ENCODE assay signal across 22 mouse cellular contexts in genomic region chr17:67506466-67506865, GRCm38 (mm10).
A peak's percentile ranks its signal among the peaks of the same experiment; 100 is the strongest.
DNase-seq lines count a peak whose midpoint lies in the region; ATAC-seq and TF ChIP-seq lines count a peak whose summit lies in the region.
"Had no signal": no experiment of that assay in that cellular context is flagged by ENCODE, and none has a peak within 500 bp of the region (broad histone marks: within the 10 kb centered on the region; RNA-seq: fewer than 3 reads in every experiment).

No protein-coding gene starts in this region.

- no peaks in the 10 kb centered on the region for H3K36me3 ChIP-seq in intestine, embryonic 15.5 days
- H3K36me3 ChIP-seq in intestine, postnatal 0 days (ENCODE audit: control insufficient read depth, insufficient read depth) = no peaks in the 10 kb centered on the region
- H3K36me3 ChIP-seq in lung, postnatal 0 days (ENCODE audit: insufficient read depth, low read length) = no peaks in the 10 kb centered on the region
- H3K36me3 ChIP-seq in intestine, embryonic 16.5 days (ENCODE audit: control insufficient read depth, insufficient read depth, low read length) = no peaks in the 10 kb centered on the region
- no peaks in the 10 kb centered on the region for H3K36me3 ChIP-seq in hindbrain, embryonic 11.5 days (ENCODE audit: control insufficient read depth, insufficient read depth, low read length)
- H3K36me3 ChIP-seq: forebrain, embryonic 15.5 days; G1E; heart, embryonic 15.5 days; hindbrain, embryonic 10.5 days; hindbrain, embryonic 15.5 days had no signal

- ATAC-seq in intestine, embryonic 15.5 days = 0 out of 2 replicates have a peak, but pooled peaks have one; percentile 55
- no peak for ATAC-seq in intestine, postnatal 0 days
- ATAC-seq in lung, postnatal 0 days = no peak
- peak; percentile 58; the same call in 1 of the 2 replicates for ATAC-seq in intestine, embryonic 16.5 days
- ATAC-seq in hindbrain, embryonic 11.5 days (ENCODE audit: low FRiP score) = no peak
- ATAC-seq: activated CD4-positive, CD25-positive, alpha-beta regulatory T cell, adult 4 months; forebrain, embryonic 15.5 days; inflammation-experienced regulatory T-cells, adult 6 months had no signal

- H3K9me3 ChIP-seq in intestine, embryonic 15.5 days = no peaks in the 10 kb centered on the region
- no peaks in the 10 kb centered on the region for H3K9me3 ChIP-seq in intestine, postnatal 0 days (ENCODE audit: control insufficient read depth)
- no peaks in the 10 kb centered on the region for H3K9me3 ChIP-seq in lung, postnatal 0 days (ENCODE audit: low read length)
- no peaks in the 10 kb centered on the region for H3K9me3 ChIP-seq in intestine, embryonic 16.5 days (ENCODE audit: control insufficient read depth, low read length)
- no peaks in the 10 kb centered on the region for H3K9me3 ChIP-seq in hindbrain, embryonic 11.5 days (ENCODE audit: control insufficient read depth, low read length)
- H3K9me3 ChIP-seq: forebrain, embryonic 15.5 days; heart, embryonic 15.5 days; hindbrain, embryonic 10.5 days; hindbrain, embryonic 15.5 days had no signal

- no peak for TF ChIP-seq CTCF in intestine, postnatal 0 days (IDR thresholded peaks at IDR 0.05; ENCODE audit: low read depth)
- TF ChIP-seq CTCF in lung, postnatal 0 days (IDR thresholded peaks at IDR 0.05) = no peak

- peak; percentile 17 for DNase-seq in lung, postnatal 0 days (ENCODE audit: low spot score)
- no peak for DNase-seq in lung, postnatal 14 days
- peak; percentile 21 for DNase-seq in ZHBTc4 (ENCODE audit: low read depth, low spot score)
- DNase-seq in hindbrain, embryonic 11.5 days (ENCODE audit: low spot score) = no peak
- DNase-seq: cerebellum, adult 11 months; cerebellum, adult 9-10 months; cerebellum, postnatal 25 days; gastrocnemius, postnatal 10 days; heart, adult 2 months; heart, postnatal 14 days; kidney, adult 2 months had no signal

- H3K4me1 ChIP-seq in intestine, embryonic 15.5 days (replicated peaks) = no peaks in the 10 kb centered on the region
- no peaks in the 10 kb centered on the region for H3K4me1 ChIP-seq in intestine, postnatal 0 days (replicated peaks; ENCODE audit: control insufficient read depth, insufficient read depth, low read length)
- H3K4me1 ChIP-seq in lung, postnatal 0 days (ENCODE audit: insufficient read depth, low read depth, low read length) = no peaks in the 10 kb centered on the region
- no peaks in the 10 kb centered on the region for H3K4me1 ChIP-seq in intestine, embryonic 16.5 days (ENCODE audit: control insufficient read depth, insufficient read depth, low read length)
- H3K4me1 ChIP-seq in hindbrain, embryonic 11.5 days (replicated peaks; ENCODE audit: control insufficient read depth, insufficient read depth, low read length) = no peaks in the 10 kb centered on the region
- H3K4me1 ChIP-seq: forebrain, embryonic 15.5 days; heart, embryonic 15.5 days; hindbrain, embryonic 15.5 days had no signal

- WGBS in intestine, embryonic 15.5 days = 64% methylated on average over 2 of the region's 2 CpGs
- WGBS in intestine, postnatal 0 days = 43% methylated on average over 2 of the region's 2 CpGs
- WGBS in lung, postnatal 0 days = 48% methylated on average over 2 of the region's 2 CpGs
- 63% methylated on average over 2 of the region's 2 CpGs for WGBS in intestine, embryonic 16.5 days
- 62% methylated on average over 2 of the region's 2 CpGs for WGBS in hindbrain, embryonic 11.5 days

- no peak for TF ChIP-seq EP300 in lung, postnatal 0 days (IDR thresholded peaks at IDR 0.05)

- H3K27ac ChIP-seq in intestine, embryonic 15.5 days = no peak overlapping the region
- no peak overlapping the region for H3K27ac ChIP-seq in intestine, postnatal 0 days (ENCODE audit: low read depth, low read length)
- H3K27ac ChIP-seq in lung, postnatal 0 days (ENCODE audit: low read length) = no peak overlapping the region
- no peak overlapping the region for H3K27ac ChIP-seq in intestine, embryonic 16.5 days (ENCODE audit: low read length)
- H3K27ac ChIP-seq in hindbrain, embryonic 11.5 days (ENCODE audit: low read depth, low read length) = no peak overlapping the region
- H3K27ac ChIP-seq: forebrain, embryonic 15.5 days; heart, embryonic 15.5 days; hindbrain, embryonic 10.5 days; hindbrain, embryonic 15.5 days had no signal

- no peaks in the 10 kb centered on the region for H3K27me3 ChIP-seq in intestine, embryonic 15.5 days (replicated peaks)
- no peaks in the 10 kb centered on the region for H3K27me3 ChIP-seq in intestine, postnatal 0 days (replicated peaks; ENCODE audit: control insufficient read depth, insufficient read depth, low read length)
- H3K27me3 ChIP-seq in lung, postnatal 0 days (replicated peaks; ENCODE audit: insufficient read depth, low read length) = no peaks in the 10 kb centered on the region
- no peaks in the 10 kb centered on the region for H3K27me3 ChIP-seq in intestine, embryonic 16.5 days (replicated peaks; ENCODE audit: control insufficient read depth, insufficient read depth, low read length)
- no peaks in the 10 kb centered on the region for H3K27me3 ChIP-seq in hindbrain, embryonic 11.5 days (ENCODE audit: control insufficient read depth, insufficient read depth, low read length)
- H3K27me3 ChIP-seq: forebrain, embryonic 15.5 days; heart, embryonic 15.5 days; hindbrain, embryonic 15.5 days had no signal

- no peak overlapping the region for H3K4me3 ChIP-seq in intestine, embryonic 15.5 days (replicated peaks)
- no peak overlapping the region for H3K4me3 ChIP-seq in intestine, postnatal 0 days (ENCODE audit: low read depth, low read length)
- no peak overlapping the region for H3K4me3 ChIP-seq in lung, postnatal 0 days (ENCODE audit: low read depth, low read length)
- H3K4me3 ChIP-seq in intestine, embryonic 16.5 days (ENCODE audit: low read length) = no peak overlapping the region
- H3K4me3 ChIP-seq in hindbrain, embryonic 11.5 days (ENCODE audit: low read depth, low read length) = no peak overlapping the region
- H3K4me3 ChIP-seq: forebrain, embryonic 15.5 days; heart, adult 2 months; heart, embryonic 15.5 days; hindbrain, embryonic 10.5 days; hindbrain, embryonic 15.5 days had no signal

- no peak overlapping the region for H3K9ac ChIP-seq in intestine, embryonic 15.5 days
- no peak overlapping the region for H3K9ac ChIP-seq in intestine, postnatal 0 days (ENCODE audit: low read depth, low read length)
- no peak overlapping the region for H3K9ac ChIP-seq in lung, postnatal 0 days (replicated peaks; ENCODE audit: low read depth)
- H3K9ac ChIP-seq in intestine, embryonic 16.5 days (ENCODE audit: low read depth, low read length) = no peak overlapping the region
- no peak overlapping the region for H3K9ac ChIP-seq in hindbrain, embryonic 11.5 days (ENCODE audit: low read depth, low read length)
- H3K9ac ChIP-seq: forebrain, embryonic 15.5 days; heart, embryonic 15.5 days; hindbrain, embryonic 15.5 days had no signal

- H3K4me2 ChIP-seq in intestine, embryonic 15.5 days (replicated peaks) = no peak overlapping the region
- no peak overlapping the region for H3K4me2 ChIP-seq in intestine, postnatal 0 days (replicated peaks; ENCODE audit: low read depth)
- no peak overlapping the region for H3K4me2 ChIP-seq in lung, postnatal 0 days (replicated peaks; ENCODE audit: low read depth, low read length)
- H3K4me2 ChIP-seq in intestine, embryonic 16.5 days (ENCODE audit: low read depth, low read length) = no peak overlapping the region
- no peak overlapping the region for H3K4me2 ChIP-seq in hindbrain, embryonic 11.5 days (replicated peaks; ENCODE audit: low read depth, low read length)
- H3K4me2 ChIP-seq: forebrain, embryonic 15.5 days; heart, embryonic 11.5 days; heart, embryonic 15.5 days; hindbrain, embryonic 15.5 days had no signal

Comparison
In these comparisons a context has a peak if more than half of its experiments do, and no peak if none do; other contexts are left out.
1. ATAC-seq: peak in intestine, embryonic 15.5 days (single experiment) and intestine, embryonic 16.5 days (single experiment); none in intestine, postnatal 0 days (single experiment), lung, postnatal 0 days (single experiment) and hindbrain, embryonic 11.5 days (single experiment).
2. DNase-seq: peak in lung, postnatal 0 days (single experiment) and ZHBTc4 (single experiment); none in lung, postnatal 14 days (single experiment) and hindbrain, embryonic 11.5 days (single experiment).